Mouse (Mus musculus) cortical plate, adult 2 months (tissue): ENCODE data around the gene Hoxd1. TPM values are rescaled to one million over a fixed set of nuclear protein-coding genes. Genes with fewer than 3 reads are reported as not detected.

Experiments used
- H3K27ac ChIP-seq: fragments of 200-500 bp; 2 replicates; pipeline ENCODE4 v1.5.1; 2012; ENCODE audit warnings: low read length, control low read depth, inconsistent platforms; ENCODE audit not compliant: insufficient read depth
- H3K4me1 ChIP-seq: fragments of 200-500 bp; 2 replicates; pipeline ENCODE4 v1.6.1; 2011; ENCODE audit warnings: low read length; ENCODE audit not compliant: control insufficient read depth, insufficient read depth
- H3K4me3 ChIP-seq: fragments of 200-500 bp; 2 replicates; pipeline ENCODE4 v1.5.1; 2011; ENCODE audit warnings: mild to moderate bottlenecking, low read length, control low read depth; ENCODE audit not compliant: insufficient read depth
- CTCF ChIP-seq: fragments of 200-500 bp; IDR thresholded peaks from 2 replicates; pipeline ENCODE4 v1.5.1; 2011; ENCODE audit warnings: mild to moderate bottlenecking, control low read depth, low read length; ENCODE audit not compliant: insufficient read depth; ENCODE audit errors: extremely low read depth
- POLR2A ChIP-seq: fragments of 200-500 bp; IDR thresholded peaks from 2 replicates; pipeline ENCODE4 v1.6.1; 2011; ENCODE audit warnings: mild to moderate bottlenecking, low read length, control low read depth; ENCODE audit not compliant: insufficient read depth; ENCODE audit errors: extremely low read depth
- polyA plus RNA-seq: library from polyadenylated mRNA; depleted of rRNA; stranded (reverse); fragments of >200 nt; gene quantifications from 2 replicates; pipeline ENCODE4 v1.2.3, GENCODE M21; 2012

Hoxd1 gene
- polyA plus RNA-seq, 1 experiment: 0.06 TPM

GRCm38 (mm10) chr2:74747661-74748141 lies 15.1 kb upstream of the Hoxd1 start:
- H3K4me3 ChIP-seq: no peak overlapping the region
- TF ChIP-seq CTCF (no peak), POLR2A (no peak)
- no peak overlapping the region for H3K27ac ChIP-seq
- no peaks in the 10 kb centered on the region for H3K4me1 ChIP-seq

GRCm38 (mm10) chr2:74748436-74748995 lies 14.3 kb upstream of the Hoxd1 start:
- Histone ChIP-seq H3K27ac (no peak overlapping the region), H3K4me1 (no peaks in the 10 kb centered on the region), H3K4me3 (no peak overlapping the region)
- no peak for TF ChIP-seq POLR2A
- no peak for TF ChIP-seq CTCF

- H3K27ac ChIP-seq: no peak overlapping the region
- H3K4me1 ChIP-seq: no peaks in the 10 kb centered on the region
- no peak for TF ChIP-seq POLR2A
- no peak for TF ChIP-seq CTCF
- H3K4me3 ChIP-seq: no peak overlapping the region
Measured at GRCm38 (mm10) chr2:74749337-74750121, 13.3 kb upstream of the Hoxd1 start.

GRCm38 (mm10) chr2:74750731-74751250 lies 12.0 kb upstream of the Hoxd1 start:
- no peak overlapping the region for H3K4me3 ChIP-seq
- H3K4me1 ChIP-seq: no peaks in the 10 kb centered on the region
- no peak for TF ChIP-seq POLR2A
- TF ChIP-seq CTCF: no peak
- H3K27ac ChIP-seq: no peak overlapping the region

- H3K4me1 ChIP-seq: no peaks in the 10 kb centered on the region
- TF ChIP-seq POLR2A (no peak), CTCF (no peak)
- H3K27ac ChIP-seq: no peak overlapping the region
- H3K4me3 ChIP-seq: no peak overlapping the region
Measured at GRCm38 (mm10) chr2:74751861-74752260, 10.9 kb upstream of the Hoxd1 start.

- TF ChIP-seq CTCF (no peak), POLR2A (no peak)
- Histone ChIP-seq H3K4me1 (no peaks in the 10 kb centered on the region), H3K4me3 (no peak overlapping the region), H3K27ac (no peak overlapping the region)
Measured at GRCm38 (mm10) chr2:74752431-74753174, 10.2 kb upstream of the Hoxd1 start.

- no peaks in the 10 kb centered on the region for H3K4me1 ChIP-seq
- no peak overlapping the region for H3K4me3 ChIP-seq
- TF ChIP-seq CTCF: no peak
- TF ChIP-seq POLR2A: no peak
- no peak overlapping the region for H3K27ac ChIP-seq
Measured at GRCm38 (mm10) chr2:74753175-74753523, 9.6 kb upstream of the Hoxd1 start.

GRCm38 (mm10) chr2:74753711-74754110 lies 9.1 kb upstream of the Hoxd1 start:
- no peak overlapping the region for H3K27ac ChIP-seq
- no peak for TF ChIP-seq CTCF
- H3K4me1 ChIP-seq: no peaks in the 10 kb centered on the region
- H3K4me3 ChIP-seq: no peak overlapping the region

GRCm38 (mm10) chr2:74760146-74760545 lies 2.6 kb upstream of the Hoxd1 start:
- Histone ChIP-seq H3K27ac (no peak overlapping the region), H3K4me3 (no peak overlapping the region), H3K4me1 (no peaks in the 10 kb centered on the region)
- TF ChIP-seq POLR2A: no peak
- TF ChIP-seq CTCF: no peak
